Mouse (Mus musculus): ENCODE results near the gene Nat8f6. TPM values are rescaled to one million over a fixed set of nuclear protein-coding genes. Genes with fewer than 3 reads are reported as not detected.

Gene Nat8f6
- not detected for polyA plus RNA-seq (2017; shearing (Covaris generic))

DNA sequence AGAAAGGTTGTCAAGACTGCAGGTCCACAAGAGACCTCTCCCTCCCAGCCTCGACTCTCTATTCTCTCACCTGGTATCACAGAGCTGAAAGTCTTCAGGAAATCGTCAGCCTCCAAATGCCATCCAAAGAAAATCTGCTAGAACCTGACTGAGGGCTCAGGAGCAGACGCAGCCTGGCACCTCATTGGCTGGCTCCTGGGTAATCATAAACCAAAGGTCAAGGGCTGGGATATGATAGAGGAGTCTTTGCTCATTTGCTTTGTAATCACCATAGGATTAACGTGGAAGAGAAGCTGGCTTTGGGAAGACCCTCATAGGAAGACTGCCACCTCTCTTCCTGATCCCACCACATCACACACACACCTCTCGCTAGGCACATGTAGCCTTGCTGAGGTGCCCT, at the start of gene Nat8f6, which contains the start of gene Nat8f5:
Gene Nat8f6, minus strand, starts transcription at position 118 of the 400 bp plus-strand sequence.
Gene Nat8f5, minus strand, starts transcription at position 136 of the 400 bp plus-strand sequence.

DNA sequence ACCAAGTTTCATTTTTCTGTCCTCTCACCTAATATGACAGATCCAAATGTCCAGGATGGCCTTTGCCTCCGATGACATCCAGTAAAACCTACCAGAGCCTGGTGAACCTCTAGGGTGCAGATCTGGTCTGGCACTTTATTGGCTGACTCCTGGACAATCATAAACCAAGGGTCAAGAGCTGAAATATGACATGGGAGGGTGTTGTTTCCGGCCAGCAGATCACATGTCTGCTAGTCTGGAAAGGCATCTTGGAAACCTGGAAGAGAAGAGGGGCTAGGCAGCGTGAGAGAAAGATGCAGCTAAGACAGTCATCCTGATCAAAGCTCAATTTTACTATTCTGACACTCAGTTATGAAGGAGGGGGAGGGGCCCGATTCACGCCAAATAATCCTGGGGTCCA, 48.3 kb upstream of the Nat8f6 start, which contains the start of gene Nat8f2:
Gene Nat8f2, minus strand, starts transcription at position 153 of the 400 bp plus-strand sequence.

GRCm38 (mm10) chr6:85831796-85832321, 11.1 kb upstream of the Nat8f6 start, which contains the start of gene Nat8:
Nat8 (minus strand) TSS chr6:85832082.

GRCm38 (mm10) chr6:85765532-85765931, 55.2 kb downstream of the Nat8f6 start, which contains the start of gene Nat8f3:
Nat8f3 (minus strand) TSS chr6:85765754.

Other genes with a start within 250 kb of the Nat8f6 start
- 1.8 TPM for gene Alms1, start 233.4 kb downstream of the Nat8f6 start, polyA plus RNA-seq (2017; shearing (Covaris generic))
- not detected for gene Nat8f7, start 107.7 kb downstream of the Nat8f6 start, polyA plus RNA-seq (2017; shearing (Covaris generic))
- gene Nat8f3, start 55.2 kb downstream of the Nat8f6 start, polyA plus RNA-seq (2017; shearing (Covaris generic)) = 0.24 TPM
- gene Nat8f5, start within 50 bp of the Nat8f6 start, polyA plus RNA-seq (2017; shearing (Covaris generic)) = not detected
- not detected for gene Nat8, start 11.1 kb upstream of the Nat8f6 start, polyA plus RNA-seq (2017; shearing (Covaris generic))
- 0.60 TPM for gene Nat8f2, start 48.2 kb upstream of the Nat8f6 start, polyA plus RNA-seq (2017; shearing (Covaris generic))
- gene Nat8f4, start 83.9 kb upstream of the Nat8f6 start, polyA plus RNA-seq (2017; shearing (Covaris generic)) = 1.5 TPM
- 21.0 TPM for gene Tprkb, start 90.9 kb upstream of the Nat8f6 start, polyA plus RNA-seq (2017; shearing (Covaris generic))
- 2.6 TPM for gene Nat8f1, start 94.7 kb upstream of the Nat8f6 start, polyA plus RNA-seq (2017; shearing (Covaris generic))
- 232 TPM for gene Dusp11, start 140.7 kb upstream of the Nat8f6 start, polyA plus RNA-seq (2017; shearing (Covaris generic))
- not detected for gene Figla, start 195.2 kb upstream of the Nat8f6 start, polyA plus RNA-seq (2017; shearing (Covaris generic))
- 0.20 TPM for gene Add2, start 207.7 kb upstream of the Nat8f6 start, polyA plus RNA-seq (2017; shearing (Covaris generic))

Data from effector memory CD4-positive, alpha-beta T cell, adult 7 months (primary cell).